Mouse (Mus musculus) kidney, embryonic 14.5 days (tissue): Measurements from ENCODE around the gene Pfkfb2. TPM values are rescaled to one million over a fixed set of nuclear protein-coding genes. Genes with fewer than 3 reads are reported as not detected.
A peak's percentile ranks its signal among the peaks of the same experiment; 100 is the strongest.
"Not testable (repeated sequence)": the region's sequence is repeated elsewhere in the genome, so short reads cannot be mapped to it uniquely, and the experiment has no call there.

Experiments used
- ATAC-seq: fragments of 200-750 bp; cut with Nextera tagmentation; 2 replicates; pipeline ENCODE4 v1.8.0; 2017; ENCODE audit warnings: moderate number of reproducible peaks, mild to moderate bottlenecking, moderate TSS enrichment, moderate library complexity; ENCODE audit not compliant: low FRiP score, low TSS enrichment
- H3K27ac ChIP-seq: fragments of 300-500 bp; sonication (generic); 2 replicates; pipeline ENCODE4 v1.5.1; 2014; ENCODE audit warnings: low read depth, mild to moderate bottlenecking, low read length, moderate library complexity, mixed read lengths
- H3K27me3 ChIP-seq: fragments of 300-500 bp; sonication (generic); 2 replicates; pipeline ENCODE4 v1.6.1; 2014; ENCODE audit warnings: mild to moderate bottlenecking, low read length; ENCODE audit not compliant: control insufficient read depth, insufficient read depth
- H3K36me3 ChIP-seq: fragments of 300-500 bp; sonication (generic); 2 replicates; pipeline ENCODE4 v1.6.1; 2014; ENCODE audit warnings: low read length, mixed read lengths; ENCODE audit not compliant: control insufficient read depth, insufficient read depth
- H3K4me1 ChIP-seq: fragments of 300-500 bp; sonication (generic); 2 replicates; pipeline ENCODE4 v1.6.1; 2014; ENCODE audit warnings: low read length, mixed read lengths; ENCODE audit not compliant: control insufficient read depth, insufficient read depth
- H3K4me2 ChIP-seq: fragments of 300-500 bp; sonication (generic); replicated peaks from 2 replicates; pipeline ENCODE4 v1.6.1; 2014; ENCODE audit warnings: low read depth, mild to moderate bottlenecking, low read length
- H3K4me3 ChIP-seq: fragments of 300-500 bp; sonication (generic); 2 replicates; pipeline ENCODE4 v1.5.1; 2014; ENCODE audit warnings: mild to moderate bottlenecking, low read length
- H3K9ac ChIP-seq: fragments of 300-500 bp; sonication (generic); 2 replicates; pipeline ENCODE4 v1.6.1; 2014; ENCODE audit warnings: low read depth, mild to moderate bottlenecking, low read length, moderate library complexity
- H3K9me3 ChIP-seq: fragments of 300-500 bp; sonication (generic); 2 replicates; pipeline ENCODE4 v1.6.1; 2016; ENCODE audit warnings: low read length; ENCODE audit not compliant: control insufficient read depth
- WGBS: fragments of 180-500 bp; shearing (Covaris S2); extraction: QIAGEN DNeasy Blood & Tissue Kit; methylation state at CpG from one replicate; pipeline ENCODE4 v1.1.7; 2014; 5-methylcytosine and 5-hydroxymethylcytosine counted together
- polyA plus RNA-seq: library from polyadenylated mRNA; unstranded; fragments of >200 nt; fragmentation: Nextera tagmentation; extraction: Ambion mirVana; gene quantifications from 2 replicates; pipeline ENCODE4 v1.2.1, GENCODE M21; 2014

Gene Pfkfb2
- polyA plus RNA-seq, 1 experiment from 2014 or later, result 8.2 TPM

DNA sequence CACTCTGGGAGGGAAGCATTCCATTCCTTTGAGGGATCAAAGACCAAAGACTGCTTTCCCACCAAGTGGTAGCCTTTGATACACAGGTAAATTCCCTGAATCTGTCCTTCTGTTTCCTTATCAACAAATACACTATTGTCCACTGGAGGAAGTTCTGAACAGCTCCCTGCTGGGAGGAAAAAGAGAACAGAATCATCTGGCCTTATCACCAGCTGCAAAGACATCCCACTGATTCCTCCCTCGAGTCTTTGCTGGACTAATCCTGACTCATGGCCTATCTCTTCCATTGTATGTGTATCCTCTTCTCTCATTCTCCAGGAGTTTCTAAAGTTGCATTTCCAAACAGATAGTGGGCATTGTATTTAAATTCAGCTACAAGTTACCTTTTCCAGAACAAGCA is 45.1 kb downstream of the Pfkfb2 start:
- no peaks in the 10 kb centered on the region for H3K27me3 ChIP-seq
- WGBS, result 75% methylated on average over 1 of the region's 1 CpGs
- H3K9me3 ChIP-seq, result no peaks in the 10 kb centered on the region

DNA sequence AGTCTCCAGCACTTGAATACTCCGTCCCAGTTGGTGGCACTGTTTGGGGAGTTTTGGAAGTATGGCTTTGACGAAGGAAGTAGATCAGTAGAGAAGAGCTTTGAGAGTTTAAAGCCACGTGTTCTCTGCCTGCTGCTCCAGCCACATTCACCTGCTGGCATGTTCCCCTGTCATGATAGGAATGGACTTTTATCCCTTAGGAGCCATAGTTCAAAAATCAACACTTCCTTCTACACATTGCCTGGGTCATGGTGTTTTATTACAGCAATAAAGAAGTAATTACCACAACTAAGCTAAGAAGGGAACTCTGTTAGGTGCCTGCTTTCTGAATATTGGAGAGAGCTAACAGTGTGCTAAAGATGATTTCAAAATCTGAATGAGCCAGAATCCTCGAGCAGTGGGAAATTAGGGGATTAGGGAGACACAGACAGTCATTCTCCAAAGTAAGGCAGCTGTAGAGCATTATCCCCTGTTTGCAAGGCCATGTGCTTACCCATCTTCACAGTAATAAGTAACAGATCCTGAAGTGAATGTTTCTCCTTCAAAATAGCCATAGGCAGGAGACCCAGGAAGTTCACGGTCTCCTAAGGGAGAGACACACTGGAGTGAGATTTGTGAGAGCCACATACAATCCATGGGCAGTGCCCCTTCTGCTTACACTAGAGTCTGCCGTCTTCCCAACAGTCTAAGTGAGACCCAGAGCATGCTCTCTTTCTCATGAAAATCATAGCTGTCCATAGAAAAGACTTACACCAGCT is 47.2 kb downstream of the Pfkfb2 start:
- Histone ChIP-seq H3K27me3 (no peaks in the 10 kb centered on the region), H3K27ac (no peak overlapping the region), H3K36me3 (no peaks in the 10 kb centered on the region), H3K4me2 (no peak overlapping the region), H3K9ac (no peak overlapping the region), H3K9me3 (no peaks in the 10 kb centered on the region), H3K4me1 (no peaks in the 10 kb centered on the region), H3K4me3 (no peak overlapping the region)
- 59% methylated on average over 6 of the region's 6 CpGs for WGBS
- ATAC-seq, result no peak

More for the DNA sequence above, 45.1 kb downstream of the Pfkfb2 start:
- Histone ChIP-seq H3K4me2 (no peak overlapping the region), H3K4me1 (no peaks in the 10 kb centered on the region), H3K9ac (no peak overlapping the region), H3K27ac (no peak overlapping the region), H3K36me3 (no peaks in the 10 kb centered on the region), H3K4me3 (no peak overlapping the region)
- no peak for ATAC-seq

DNA sequence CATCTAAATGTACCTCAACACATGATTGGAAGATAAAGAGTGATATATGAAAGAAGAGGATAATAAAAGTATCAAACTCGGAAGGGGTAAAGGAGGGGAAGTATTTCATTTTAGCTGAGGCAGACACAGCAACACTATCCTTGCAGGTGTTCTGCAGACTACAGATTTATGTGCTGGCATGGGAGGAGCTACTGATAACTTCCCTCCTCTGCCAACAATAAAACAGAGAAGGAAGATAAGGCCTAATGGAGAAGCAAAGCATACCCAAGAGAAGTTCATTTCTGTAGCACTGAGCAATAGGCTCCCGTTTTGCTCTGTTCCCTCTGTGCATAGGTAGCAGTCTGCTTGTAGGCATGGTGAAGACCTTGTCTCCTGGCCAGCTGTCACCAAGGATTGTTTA is 48.0 kb downstream of the Pfkfb2 start:
- no peaks in the 10 kb centered on the region for H3K9me3 ChIP-seq
- H3K4me2 ChIP-seq, result no peak overlapping the region
- H3K4me3 ChIP-seq, result no peak overlapping the region
- no peak overlapping the region for H3K27ac ChIP-seq
- H3K4me1 ChIP-seq, result no peaks in the 10 kb centered on the region
- no peak for ATAC-seq
- no peaks in the 10 kb centered on the region for H3K27me3 ChIP-seq
- no peak overlapping the region for H3K9ac ChIP-seq
- H3K36me3 ChIP-seq, result no peaks in the 10 kb centered on the region
- WGBS, result 58% methylated on average over 2 of the region's 2 CpGs

DNA sequence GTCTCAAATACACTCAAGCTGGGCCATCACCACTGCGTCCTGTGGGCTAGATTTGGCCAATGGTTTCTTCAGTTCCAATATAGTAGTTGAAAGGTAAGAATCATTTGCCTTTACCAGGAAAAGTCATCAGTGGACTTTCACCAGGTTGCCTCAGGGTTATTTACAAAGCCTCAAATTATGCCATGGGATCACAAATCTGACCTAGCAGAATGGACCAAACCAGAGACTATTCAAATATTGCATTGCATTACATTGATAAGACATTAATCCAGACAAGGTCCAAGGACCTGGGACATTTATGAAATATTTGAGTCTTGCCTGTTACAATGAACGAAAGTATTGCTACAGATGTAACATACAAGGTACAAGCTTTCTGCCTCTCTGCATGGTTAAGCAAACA is 50.5 kb downstream of the Pfkfb2 start:
- H3K4me1 ChIP-seq, result no peaks in the 10 kb centered on the region
- WGBS, result 93% methylated on average over 2 of the region's 2 CpGs
- no peak overlapping the region for H3K9ac ChIP-seq
- ATAC-seq, result no peak
- H3K27ac ChIP-seq, result no peak overlapping the region
- no peak overlapping the region for H3K4me3 ChIP-seq
- no peaks in the 10 kb centered on the region for H3K9me3 ChIP-seq
- H3K4me2 ChIP-seq, result no peak overlapping the region
- H3K27me3 ChIP-seq, result no peaks in the 10 kb centered on the region
- no peaks in the 10 kb centered on the region for H3K36me3 ChIP-seq

DNA sequence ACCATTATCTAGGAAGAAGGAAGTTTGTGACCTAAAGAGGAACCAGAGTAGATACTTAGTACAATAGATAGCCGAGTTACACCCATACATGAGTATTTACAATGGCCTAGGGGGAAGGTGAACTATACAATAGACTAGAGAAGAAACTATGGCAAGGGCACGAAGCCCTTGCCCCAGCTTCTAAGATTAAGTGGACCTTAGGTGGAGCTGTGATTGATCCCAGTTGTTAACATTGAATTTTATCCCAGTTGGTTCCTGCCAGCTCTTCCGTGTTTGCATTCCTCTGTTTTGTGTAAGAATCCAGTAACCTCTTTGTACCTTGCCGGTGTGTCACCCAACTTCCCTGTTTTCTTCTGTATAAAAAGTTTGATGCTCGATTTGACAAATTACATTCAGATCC is 65.5 kb downstream of the Pfkfb2 start:
- H3K9ac ChIP-seq, H3K27me3 ChIP-seq, H3K4me3 ChIP-seq, H3K36me3 ChIP-seq, ATAC-seq, H3K4me1 ChIP-seq, H3K27ac ChIP-seq, H3K9me3 ChIP-seq, H3K4me2 ChIP-seq: not testable (repeated sequence)
- WGBS, result 87% methylated on average over 5 of the region's 5 CpGs

DNA sequence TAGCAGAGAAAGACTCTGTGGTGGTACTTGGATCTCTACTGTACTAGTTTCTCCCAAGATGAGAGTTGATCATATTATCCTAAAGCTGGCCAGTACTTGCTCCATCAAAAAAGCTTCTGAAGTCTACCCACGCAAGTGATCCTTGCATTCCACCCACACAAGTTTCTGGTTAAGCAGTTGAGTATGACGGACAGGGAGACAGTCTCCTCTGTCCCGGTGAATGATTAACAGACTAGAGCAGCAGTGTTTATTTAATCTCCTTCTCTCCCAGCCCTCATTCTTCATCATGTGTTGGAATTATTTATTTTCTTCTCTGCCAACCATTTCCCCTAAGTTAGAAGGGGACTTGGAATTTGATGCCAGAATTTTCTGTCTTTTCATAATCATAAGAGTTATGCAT is 67.6 kb downstream of the Pfkfb2 start, which contains the start of gene C4bp:
Gene C4bp (minus strand): TSS at position 179 of the 400 bp plus-strand sequence.
- ATAC-seq, result 0 out of 2 replicates have a peak, but pooled peaks have one; percentile 46
- H3K27ac ChIP-seq, result no peak within 1 kb of the TSS
- H3K9ac ChIP-seq, result no peak within 1 kb of the TSS
- no peaks in the 10 kb centered on the region for H3K4me1 ChIP-seq
- H3K9me3 ChIP-seq, result 0 out of 2 replicates have a peak, but pooled peaks cover 3% of the 10 kb centered on the region
- H3K36me3 ChIP-seq, result no peaks in the 10 kb centered on the region
- WGBS, result 60% methylated on average over 3 of the region's 3 CpGs
- H3K4me3 ChIP-seq, result no peak within 1 kb of the TSS
- no peaks in the 10 kb centered on the region for H3K27me3 ChIP-seq
- H3K4me2 ChIP-seq, result no peak within 1 kb of the TSS

DNA sequence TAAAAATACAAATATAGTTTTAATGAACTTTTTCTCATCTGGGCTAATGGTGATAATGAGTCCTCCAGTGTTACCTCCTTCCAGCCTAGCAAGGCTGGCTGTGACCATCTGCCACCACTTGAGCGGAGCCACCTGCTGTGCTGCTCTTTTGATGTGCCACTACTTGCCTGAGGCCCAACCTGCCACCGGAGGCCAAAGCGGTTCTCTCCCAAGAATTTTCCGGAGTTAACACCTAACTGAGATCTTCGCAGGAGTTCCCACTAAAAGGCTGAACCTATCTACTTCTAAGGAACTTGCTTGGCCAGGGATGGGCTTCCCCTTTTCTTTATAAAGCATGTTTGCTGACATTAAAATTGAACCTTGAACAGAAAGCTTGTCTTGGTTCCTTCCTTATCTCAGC is 69.4 kb downstream of the Pfkfb2 start:
- not testable (repeated sequence) for H3K36me3 ChIP-seq, H3K27me3 ChIP-seq
- 21% methylated on average over 5 of the region's 5 CpGs for WGBS

DNA sequence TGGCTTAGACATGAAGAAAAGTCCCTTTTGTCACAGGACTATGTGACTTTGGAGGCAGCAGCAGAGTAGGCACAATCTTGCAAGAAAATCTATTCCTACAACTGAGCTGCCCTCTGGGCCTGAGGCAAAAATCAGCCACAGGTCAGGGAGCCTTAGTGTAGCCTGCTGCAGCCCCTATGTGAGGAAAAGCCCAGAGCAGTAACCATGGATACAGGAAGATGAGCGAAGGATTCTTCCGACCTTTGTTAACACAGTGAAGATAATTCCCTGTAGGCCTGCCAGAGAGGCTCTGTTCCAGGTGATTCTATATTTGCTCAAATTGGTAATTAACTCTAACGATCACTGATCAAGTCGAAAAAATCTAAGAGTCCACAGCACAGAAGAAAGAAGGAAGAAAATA is 85.0 kb downstream of the Pfkfb2 start:
- Histone ChIP-seq H3K27me3 (no peaks in the 10 kb centered on the region), H3K36me3 (no peaks in the 10 kb centered on the region), H3K9ac (no peak overlapping the region), H3K9me3 (no peaks in the 10 kb centered on the region), H3K4me2 (no peak overlapping the region), H3K4me1 (no peaks in the 10 kb centered on the region), H3K4me3 (no peak overlapping the region), H3K27ac (no peak overlapping the region)
- no peak for ATAC-seq
- WGBS, result 84% methylated on average over 4 of the region's 4 CpGs

More for the DNA sequence above, 69.4 kb downstream of the Pfkfb2 start:
- not testable (repeated sequence) for H3K27ac ChIP-seq, H3K9ac ChIP-seq, H3K4me3 ChIP-seq, H3K4me2 ChIP-seq, ATAC-seq, H3K4me1 ChIP-seq, H3K9me3 ChIP-seq

DNA sequence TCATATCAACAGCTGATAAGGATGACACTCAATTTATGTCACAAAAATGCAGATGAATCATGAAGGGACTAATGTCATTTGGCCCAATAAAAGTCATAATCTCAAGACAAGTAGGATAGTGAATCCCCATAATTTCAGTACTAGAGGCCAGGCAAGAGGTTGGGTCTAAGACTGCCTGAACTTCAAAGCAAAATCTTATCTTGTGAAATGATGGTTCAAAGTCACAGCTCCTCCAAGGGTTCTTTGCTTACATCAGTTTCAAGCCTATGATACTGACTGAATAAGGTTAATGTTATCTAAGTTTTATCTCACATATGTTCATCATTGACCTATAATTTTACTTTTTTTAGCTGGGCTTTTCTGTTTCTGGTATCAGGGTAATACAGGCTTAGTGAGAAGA is 88.1 kb downstream of the Pfkfb2 start:
- Histone ChIP-seq H3K9me3 (no peaks in the 10 kb centered on the region), H3K4me3 (no peak overlapping the region), H3K9ac (no peak overlapping the region), H3K27me3 (no peaks in the 10 kb centered on the region), H3K4me1 (no peaks in the 10 kb centered on the region), H3K36me3 (no peaks in the 10 kb centered on the region), H3K27ac (no peak overlapping the region), H3K4me2 (no peak overlapping the region)
- ATAC-seq, result no peak
